Mouse (Mus musculus): ENCODE results near the gene Sptbn4. TPM values are rescaled to one million over a fixed set of nuclear protein-coding genes. Genes with fewer than 3 reads are reported as not detected.
"Not testable (repeated sequence)": the region's sequence is repeated elsewhere in the genome, so short reads cannot be mapped to it uniquely, and the experiment has no call there.

Gene Sptbn4
- total RNA-seq (2014; rRNA removed): 27.1 and 36.3 TPM in 2 replicates
- polyA plus RNA-seq (2015; fragmentation: Nextera tagmentation; extraction: Ambion mirVana): 3.4 and 4.0 TPM in 2 replicates

- Histone ChIP-seq H3K4me3 (ENCODE audit: low read depth, low read length) (peak within 1 kb of the TSS; percentile 67), H3K27me3 (ENCODE audit: insufficient read depth, low read length) (no peaks in the 10 kb centered on the region), H3K36me3 (ENCODE audit: insufficient read depth, low read length) (no peaks in the 10 kb centered on the region), H3K9me3 (ENCODE audit: low read length) (no peaks in the 10 kb centered on the region), H3K27ac (ENCODE audit: low read depth, low read length) (peak within 1 kb of the TSS; percentile 85), H3K4me1 (ENCODE audit: insufficient read depth, low read length) (no peaks in the 10 kb centered on the region), H3K4me2 (ENCODE audit: low read depth, low read length, poor library complexity, severe bottlenecking) (peak within 1 kb of the TSS; percentile 79), H3K9ac (replicated peaks; ENCODE audit: low read length, poor library complexity, severe bottlenecking) (peak within 1 kb of the TSS; percentile 85)
- WGBS: under 1% methylated on average over 49 of the region's 54 CpGs
- ATAC-seq (ENCODE audit: low FRiP score) (peak; percentile 91), DNase-seq (ENCODE audit: low spot score) (peak; percentile 100)
- TF ChIP-seq CTCF (IDR thresholded peaks at IDR 0.05): peak; percentile 66
Measured at GRCm38 (mm10) chr7:27447419-27448286, at the start of gene Sptbn4, which contains the start of gene Blvrb. Gene Sptbn4 (minus strand): TSS chr7:27447686. Gene Blvrb (plus strand): TSS chr7:27447978.

DNA sequence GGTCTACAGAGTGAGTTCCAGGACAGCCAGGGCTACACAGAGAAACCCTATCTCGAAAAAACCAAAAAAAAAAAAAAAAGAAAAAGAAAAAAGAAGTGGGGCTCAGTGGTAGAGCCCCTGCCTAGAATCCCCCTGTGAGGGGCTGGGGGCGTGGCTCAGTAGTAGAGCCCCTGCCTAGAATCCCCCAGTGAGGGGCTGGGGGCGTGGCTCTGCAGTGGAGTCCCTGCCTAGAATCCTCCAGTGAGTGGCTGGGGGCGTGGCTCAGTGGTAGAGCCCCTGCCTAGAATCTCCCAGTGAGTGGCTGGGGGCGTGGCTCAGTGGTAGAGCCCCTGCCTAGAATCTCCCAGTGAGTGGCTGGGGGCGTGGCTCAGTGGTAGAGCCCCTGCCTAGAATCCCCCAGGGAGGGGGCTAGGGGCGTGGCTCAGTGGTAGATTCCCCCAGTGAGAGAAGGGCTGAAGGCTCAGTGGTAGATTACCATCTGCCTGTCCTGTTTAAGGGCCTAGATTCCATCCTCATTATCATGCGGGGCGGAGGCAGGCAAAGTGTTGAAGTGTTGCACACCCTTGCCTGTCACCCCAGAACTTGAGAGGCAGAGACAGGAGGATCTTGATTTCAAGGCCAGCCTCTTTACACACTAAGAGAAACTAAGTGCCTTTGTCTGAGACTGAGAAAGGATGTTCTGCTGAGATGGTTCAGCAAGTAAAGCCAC is 47.3 kb upstream of the Sptbn4 start:
- 83% methylated on average over 8 of the region's 9 CpGs for WGBS
- not testable (repeated sequence) for ATAC-seq (ENCODE audit: low FRiP score); H3K27ac ChIP-seq (ENCODE audit: low read depth, low read length); H3K4me1 ChIP-seq (ENCODE audit: insufficient read depth, low read length); H3K9me3 ChIP-seq (ENCODE audit: low read length); DNase-seq (ENCODE audit: low spot score); H3K27me3 ChIP-seq (ENCODE audit: insufficient read depth, low read length); H3K36me3 ChIP-seq (ENCODE audit: insufficient read depth, low read length); H3K9ac ChIP-seq (replicated peaks; ENCODE audit: low read length, poor library complexity, severe bottlenecking); H3K4me2 ChIP-seq (ENCODE audit: low read depth, low read length, poor library complexity, severe bottlenecking); H3K4me3 ChIP-seq (ENCODE audit: low read depth, low read length)

- Histone ChIP-seq H3K9me3 (ENCODE audit: low read length) (no peaks in the 10 kb centered on the region), H3K4me1 (ENCODE audit: insufficient read depth, low read length) (no peaks in the 10 kb centered on the region), H3K4me3 (ENCODE audit: low read depth, low read length) (no peak overlapping the region), H3K27me3 (ENCODE audit: insufficient read depth, low read length) (no peaks in the 10 kb centered on the region), H3K27ac (ENCODE audit: low read depth, low read length) (no peak overlapping the region), H3K4me2 (ENCODE audit: low read depth, low read length, poor library complexity, severe bottlenecking) (no peak overlapping the region), H3K36me3 (ENCODE audit: insufficient read depth, low read length) (no peaks in the 10 kb centered on the region), H3K9ac (replicated peaks; ENCODE audit: low read length, poor library complexity, severe bottlenecking) (no peak overlapping the region)
- no peak for TF ChIP-seq CTCF (IDR thresholded peaks at IDR 0.05)
- DNase-seq (ENCODE audit: low spot score) (no peak), ATAC-seq (ENCODE audit: low FRiP score) (no peak)
- WGBS: 89% methylated on average over 5 of the region's 5 CpGs
Measured at GRCm38 (mm10) chr7:27493450-27493849, 46.0 kb upstream of the Sptbn4 start.

GRCm38 (mm10) chr7:27493022-27493421 is 45.5 kb upstream of the Sptbn4 start:
- Histone ChIP-seq H3K9ac (replicated peaks; ENCODE audit: low read length, poor library complexity, severe bottlenecking) (no peak overlapping the region), H3K4me1 (ENCODE audit: insufficient read depth, low read length) (no peaks in the 10 kb centered on the region), H3K27ac (ENCODE audit: low read depth, low read length) (no peak overlapping the region), H3K36me3 (ENCODE audit: insufficient read depth, low read length) (no peaks in the 10 kb centered on the region), H3K9me3 (ENCODE audit: low read length) (no peaks in the 10 kb centered on the region), H3K4me2 (ENCODE audit: low read depth, low read length, poor library complexity, severe bottlenecking) (no peak overlapping the region), H3K4me3 (ENCODE audit: low read depth, low read length) (no peak overlapping the region), H3K27me3 (ENCODE audit: insufficient read depth, low read length) (no peaks in the 10 kb centered on the region)
- WGBS: 69% methylated on average over 3 of the region's 3 CpGs
- ATAC-seq (ENCODE audit: low FRiP score): no peak
- no peak for TF ChIP-seq CTCF (IDR thresholded peaks at IDR 0.05)
- no peak for DNase-seq (ENCODE audit: low spot score)

DNA sequence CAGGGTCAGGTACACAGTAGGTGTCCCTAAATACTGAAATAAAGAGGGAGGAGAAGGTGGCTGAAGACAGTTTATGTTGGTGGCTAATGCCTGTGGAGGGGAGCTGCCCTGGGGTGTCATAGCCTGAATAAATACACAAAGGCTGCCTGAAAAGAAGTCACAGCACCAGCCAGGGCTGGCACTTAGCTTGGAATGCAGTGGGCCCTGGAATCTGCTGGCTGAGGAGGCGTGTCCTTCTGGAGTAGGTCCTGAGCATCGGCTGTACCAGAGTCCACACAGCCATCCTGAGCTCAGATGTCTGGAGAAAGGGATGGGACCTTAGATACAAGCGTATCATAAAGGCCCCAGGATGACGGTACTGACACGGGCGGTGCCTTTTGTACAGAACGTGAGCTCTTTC is 44.4 kb upstream of the Sptbn4 start:
- Histone ChIP-seq H3K36me3 (ENCODE audit: insufficient read depth, low read length) (no peaks in the 10 kb centered on the region), H3K4me2 (ENCODE audit: low read depth, low read length, poor library complexity, severe bottlenecking) (no peak overlapping the region), H3K4me3 (ENCODE audit: low read depth, low read length) (no peak overlapping the region), H3K27me3 (ENCODE audit: insufficient read depth, low read length) (no peaks in the 10 kb centered on the region), H3K4me1 (ENCODE audit: insufficient read depth, low read length) (no peaks in the 10 kb centered on the region), H3K27ac (ENCODE audit: low read depth, low read length) (no peak overlapping the region), H3K9ac (replicated peaks; ENCODE audit: low read length, poor library complexity, severe bottlenecking) (no peak overlapping the region), H3K9me3 (ENCODE audit: low read length) (no peaks in the 10 kb centered on the region)
- no peak for ATAC-seq (ENCODE audit: low FRiP score)
- no peak for DNase-seq (ENCODE audit: low spot score)
- no peak for TF ChIP-seq CTCF (IDR thresholded peaks at IDR 0.05)
- WGBS: 83% methylated on average over 7 of the region's 7 CpGs

Measured in midbrain, postnatal 0 days (tissue).